Mouse (Mus musculus): ENCODE data around the gene Eloa.

GRCm38 (mm10) chr4:136030968-136031909, 9.7 kb upstream of the Eloa start:
- TF ChIP-seq CTCF (conservative IDR thresholded peaks at IDR 0.05; ENCODE audit: low read length): no peak
- TF ChIP-seq POU5F1 (IDR thresholded peaks at IDR 0.05; ENCODE audit: borderline replicate concordance, low read length): no peak
- peak; percentile 48; the same call in 1 of the 2 replicates for TF ChIP-seq NANOG (IDR thresholded peaks at IDR 0.05; ENCODE audit: borderline replicate concordance, low read length)

All from E14TG2a.4 (cell line).